Mouse (Mus musculus) right cerebral cortex, postnatal 14 days (tissue): ENCODE data around the gene Slc1a1.

Experiments
- DNase-seq: peaks from one replicate; pipeline ENCODE4 v3.0.0; 2022

Slc1a1 gene

DNA sequence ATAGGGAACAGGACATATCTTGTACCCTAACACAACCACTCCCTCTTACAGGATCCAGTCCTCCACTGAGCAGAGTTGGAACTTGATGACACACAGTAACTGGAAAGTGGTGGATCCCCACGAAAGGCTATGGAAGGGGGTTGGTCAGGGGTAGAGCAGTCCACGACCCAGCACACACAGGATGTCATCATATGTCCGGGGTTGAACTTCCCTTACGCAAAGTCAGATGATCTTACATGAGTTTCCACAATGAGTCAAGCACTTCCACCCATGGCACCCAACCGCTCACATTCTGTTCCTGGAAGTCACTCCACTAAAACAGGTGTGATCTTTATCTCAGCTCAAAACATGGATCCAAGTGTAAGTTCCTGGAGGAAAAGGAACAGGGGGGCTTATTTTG is 83.0 kb downstream of the Slc1a1 start:
- no peak for DNase-seq

DNA sequence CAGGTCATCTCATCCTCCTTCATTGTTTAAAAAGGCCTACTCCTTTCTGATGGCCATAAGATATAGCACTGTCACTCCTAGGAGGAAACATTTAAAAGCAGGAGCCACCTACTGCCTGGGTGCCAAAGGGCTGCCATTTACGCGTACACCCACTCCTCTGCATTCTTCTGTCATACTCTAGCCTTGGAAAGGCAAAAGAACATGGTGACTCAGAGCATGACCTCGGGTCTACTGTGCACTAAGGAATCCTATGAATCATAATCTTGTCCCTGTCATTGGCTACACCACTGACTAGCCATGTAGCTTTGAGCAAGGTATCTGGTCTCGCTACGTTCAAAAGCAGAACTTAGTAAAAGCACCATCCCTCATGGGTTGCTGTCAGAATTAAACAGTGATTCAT is 91.5 kb downstream of the Slc1a1 start:
- DNase-seq: no peak

DNA sequence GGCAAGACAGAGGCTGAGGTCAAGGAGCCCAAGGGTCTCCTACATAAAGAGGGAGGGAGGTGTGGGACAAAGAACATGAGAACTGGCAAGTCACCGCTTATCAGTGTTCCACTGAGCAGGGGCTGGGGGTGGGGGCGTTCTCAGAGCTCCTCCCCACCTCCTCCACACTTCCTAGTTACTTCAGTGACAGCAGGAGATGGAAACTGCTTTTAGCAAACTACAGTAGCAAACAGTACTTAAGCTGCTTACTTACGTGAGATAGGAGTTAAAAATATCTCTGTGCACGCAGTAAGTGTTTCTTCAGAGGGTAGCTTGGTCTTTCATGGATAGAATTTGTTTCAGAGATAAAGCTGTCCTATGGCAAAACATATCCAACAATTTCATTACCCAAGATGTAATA is 92.5 kb downstream of the Slc1a1 start:
- DNase-seq: no peak

DNA sequence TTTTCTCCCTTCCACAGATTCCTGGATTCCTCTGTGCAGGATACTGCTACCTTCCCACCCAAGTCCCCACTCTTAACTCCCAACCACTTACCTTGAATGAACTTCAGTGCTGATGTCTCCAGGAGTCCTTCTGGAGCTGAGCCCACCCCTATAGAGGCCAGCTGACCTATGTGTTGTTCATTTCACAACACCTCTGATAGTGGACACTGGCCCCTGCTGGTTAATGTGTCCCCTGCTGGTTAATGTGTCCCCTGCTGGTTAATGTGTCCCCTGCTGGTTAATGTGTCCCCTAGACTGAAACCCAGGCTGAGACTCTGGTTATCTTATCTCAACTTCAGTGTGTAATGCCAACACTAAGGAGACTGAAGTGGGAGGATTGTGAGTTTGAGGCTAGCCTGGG is 94.2 kb downstream of the Slc1a1 start:
- no peak for DNase-seq

DNA sequence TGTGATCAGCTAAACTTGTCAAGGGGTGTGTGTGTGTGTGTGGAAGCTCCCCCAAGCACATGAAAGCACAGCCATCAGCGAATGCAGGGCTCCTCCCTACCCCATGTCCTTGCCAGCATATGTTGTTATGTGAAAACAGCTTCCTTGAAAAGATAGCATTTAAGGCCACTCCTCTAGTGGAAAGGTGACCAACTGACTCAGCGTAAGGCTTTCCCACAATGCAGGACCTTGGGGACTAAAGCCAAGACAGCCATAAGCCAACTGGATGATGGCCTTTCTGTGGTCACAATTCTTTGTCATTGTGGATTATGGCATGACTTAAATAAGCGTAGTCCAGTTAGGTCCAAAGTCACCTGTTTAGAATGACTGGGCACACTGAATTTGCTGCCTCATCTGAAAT is 100.0 kb downstream of the Slc1a1 start:
- DNase-seq: no peak

DNA sequence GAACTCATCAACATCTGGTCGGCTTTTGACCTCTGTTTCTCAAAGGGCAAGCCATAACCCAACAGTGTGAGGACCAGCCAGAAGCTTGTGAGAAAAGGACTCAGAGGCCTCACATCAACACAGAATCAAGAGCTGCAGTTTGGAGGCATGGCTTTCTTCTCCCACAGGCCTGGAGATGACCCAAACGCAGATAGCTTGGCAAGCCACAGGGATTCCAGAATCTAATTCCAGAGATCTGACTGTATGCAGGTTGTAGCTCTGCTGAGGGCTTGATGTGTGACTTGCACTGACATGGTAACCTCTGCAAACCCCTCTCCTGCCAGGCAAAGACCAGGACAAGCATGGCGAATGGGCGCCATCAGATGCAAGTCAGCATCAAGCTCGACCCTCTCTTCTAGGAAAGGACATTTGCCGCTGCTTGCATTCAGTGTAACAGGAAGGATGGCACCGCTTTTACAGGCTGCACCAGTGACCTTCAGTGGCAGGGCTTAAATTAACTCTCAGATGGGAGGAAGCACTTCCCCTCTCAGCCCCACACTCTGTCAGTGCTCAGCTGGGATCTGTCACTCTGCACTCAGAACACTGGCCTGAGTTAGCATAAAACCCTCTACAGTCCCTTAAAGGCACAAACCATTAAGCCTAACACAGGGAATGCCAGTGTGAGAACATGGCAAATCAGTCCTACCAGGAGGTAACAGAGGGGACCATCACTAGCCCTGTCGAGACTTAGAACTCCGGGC is 105.5 kb downstream of the Slc1a1 start:
- no peak for DNase-seq

DNA sequence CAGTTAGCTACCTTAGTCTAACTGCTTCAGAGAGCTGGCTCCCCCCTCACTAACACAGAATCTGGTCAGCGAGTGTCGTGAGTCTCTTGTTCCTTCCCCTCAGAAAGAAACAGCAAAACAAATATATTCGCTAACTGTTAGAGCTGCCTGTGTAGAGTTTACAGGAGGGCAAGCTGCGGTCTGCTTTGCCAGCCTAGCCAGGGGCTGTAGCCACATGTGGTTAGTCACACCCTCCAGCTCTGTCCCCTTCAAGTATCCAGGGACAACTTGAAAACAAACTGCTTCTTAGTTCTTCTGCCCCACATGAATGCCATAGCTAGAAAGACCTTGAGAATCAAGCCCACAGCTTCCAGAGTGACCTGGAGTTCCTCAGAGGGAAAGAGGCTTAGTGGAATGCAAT is 106.4 kb downstream of the Slc1a1 start:
- no peak for DNase-seq

DNA sequence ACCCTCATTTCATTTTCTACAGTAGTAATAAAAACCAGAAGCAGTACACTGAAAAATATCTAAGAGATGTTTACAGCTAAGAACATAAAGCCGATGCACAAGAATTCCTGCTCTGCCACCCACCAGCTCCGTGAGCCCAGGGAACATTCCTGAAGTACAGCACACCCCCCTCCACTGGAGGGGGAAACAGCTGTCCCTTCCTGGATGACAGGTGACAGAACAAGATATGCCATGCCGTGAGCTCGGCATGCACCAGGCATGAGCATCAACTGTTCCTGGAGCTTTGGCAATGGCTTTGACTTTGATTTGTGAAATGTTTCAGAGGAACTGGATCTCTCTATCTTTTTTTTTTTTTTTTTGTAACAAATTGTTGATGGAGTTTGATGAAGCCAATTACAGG is 111.9 kb downstream of the Slc1a1 start:
- no peak for DNase-seq

DNA sequence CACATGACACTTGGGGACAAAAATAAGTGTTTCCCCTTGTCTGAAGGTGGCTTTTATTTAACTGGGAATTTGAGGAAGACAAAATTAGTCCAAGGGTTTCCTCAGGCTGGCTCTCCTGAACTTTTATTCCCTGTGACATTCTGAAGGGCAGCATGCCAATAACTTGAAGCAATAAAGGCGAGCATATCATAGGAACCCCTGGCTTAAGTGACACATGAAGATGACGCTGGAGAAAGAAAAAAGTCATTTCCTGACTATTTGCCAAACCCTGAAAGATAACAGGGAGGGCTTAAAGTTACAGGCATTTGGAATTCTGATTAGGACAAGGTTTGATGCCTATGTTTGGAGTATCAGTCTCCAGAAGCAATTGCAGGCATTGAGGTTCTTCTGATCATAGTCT is 112.5 kb downstream of the Slc1a1 start:
- no peak for DNase-seq

DNA sequence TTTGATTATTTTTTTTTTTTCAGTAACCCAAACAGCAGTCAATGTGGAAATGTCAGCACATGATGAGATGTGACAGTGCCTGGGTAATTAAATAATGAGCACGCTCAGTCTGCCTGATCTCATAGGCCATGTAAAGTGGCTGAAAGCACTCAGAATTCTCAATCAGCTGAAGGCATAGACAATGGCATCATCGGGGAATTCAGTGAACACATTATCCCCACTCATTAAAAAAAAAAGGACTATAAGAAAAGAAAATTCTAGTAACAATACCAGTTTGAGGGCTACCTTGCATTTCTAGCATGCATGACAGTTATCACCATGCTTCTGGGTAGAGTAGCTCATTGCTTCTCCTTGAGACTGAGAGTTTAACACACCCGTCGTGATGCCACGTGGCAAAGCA is 116.4 kb downstream of the Slc1a1 start:
- no peak for DNase-seq

DNA sequence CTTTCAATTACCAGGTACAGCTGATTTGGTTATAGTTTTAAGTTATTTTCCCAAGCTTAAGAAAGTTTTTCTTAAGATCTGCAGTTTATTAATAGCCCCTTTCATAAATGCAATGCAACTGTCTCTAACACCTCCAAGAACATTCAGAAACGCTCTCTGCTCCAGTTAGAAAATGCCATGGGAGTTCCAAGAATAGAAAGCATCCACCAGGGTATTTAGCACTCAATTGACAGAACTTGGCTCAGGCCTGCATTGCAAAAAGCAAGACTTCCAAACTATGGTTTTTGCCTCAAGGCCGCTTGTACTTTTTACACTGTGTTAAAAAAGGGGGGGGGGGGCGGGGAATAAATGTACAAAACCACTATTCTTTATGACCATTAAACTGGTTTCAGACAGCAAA is 128.3 kb downstream of the Slc1a1 start:
- DNase-seq: no peak

DNA sequence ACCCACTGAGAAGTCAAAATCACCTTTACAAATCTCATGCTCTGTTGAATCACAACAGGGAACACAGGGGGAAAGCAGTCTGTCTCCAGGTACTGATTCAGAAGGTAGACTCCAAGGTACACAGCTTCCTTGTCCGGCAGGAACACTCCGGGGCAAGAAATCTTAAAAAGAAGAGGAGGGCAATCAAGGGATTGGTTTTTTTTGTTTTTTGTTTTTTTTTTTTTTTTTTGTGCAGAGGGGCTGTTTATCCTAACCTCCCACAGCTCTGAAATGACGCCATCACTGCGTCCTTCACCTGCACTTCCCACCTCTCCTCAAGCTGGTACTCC is 128.6 kb downstream of the Slc1a1 start:
- no peak for DNase-seq
